In the genomic region with DNA sequence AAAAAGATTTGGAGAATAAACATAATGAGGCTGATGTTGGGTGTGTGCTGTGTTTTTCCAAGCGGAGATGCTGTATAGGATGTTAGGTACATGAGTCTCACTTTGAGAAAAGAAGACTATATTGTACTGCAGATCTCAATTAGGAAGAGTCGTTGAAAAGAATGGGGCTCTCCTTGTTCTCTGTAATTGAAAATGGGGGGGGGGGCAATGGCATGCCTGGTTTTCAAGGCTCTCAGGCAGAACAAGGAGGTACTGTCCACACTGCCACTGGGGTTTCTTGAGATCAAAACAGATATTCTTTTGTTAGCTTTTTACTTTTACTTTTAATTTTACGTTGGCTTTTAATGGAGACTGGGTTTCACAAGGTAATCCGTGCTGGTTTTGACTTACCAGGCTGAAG, we compare ENCODE assay signal across 23 mouse cellular contexts.
DNase-seq lines count a peak whose midpoint lies in the region; ATAC-seq lines count a peak whose summit lies in the region.
"Had no signal": no experiment of that assay in that cellular context is flagged by ENCODE, and none has a peak within 500 bp of the region (broad histone marks: within the 10 kb centered on the region; RNA-seq: fewer than 3 reads in every experiment).

No protein-coding gene starts in this region.

- DNase-seq in forebrain, embryonic 14.5 days (ENCODE audit: low spot score): no peak
- no peak for DNase-seq in right cerebral cortex, postnatal 14 days
- DNase-seq: adrenal gland, postnatal 36 days; cerebellum, adult 9-10 months; gastrocnemius, postnatal 14 days; heart, adult 18-20 months; heart, postnatal 14 days; kidney, adult 18-20 months; left cerebral cortex, postnatal 4 days; lung, embryonic 14.5 days had no signal

- no peak overlapping the region for H3K4me3 ChIP-seq in forebrain, embryonic 12.5 days (replicated peaks)
- H3K4me3 ChIP-seq in forebrain, embryonic 14.5 days (ENCODE audit: low read depth, low read length): no peak overlapping the region
- H3K4me3 ChIP-seq in midbrain, embryonic 13.5 days (replicated peaks): no peak overlapping the region
- H3K4me3 ChIP-seq in midbrain, embryonic 16.5 days (ENCODE audit: low read depth, low read length): no peak overlapping the region
- H3K4me3 ChIP-seq in hindbrain, embryonic 15.5 days: no peak overlapping the region
- no peak overlapping the region for H3K4me3 ChIP-seq in neural tube, embryonic 15.5 days (replicated peaks)
- H3K4me3 ChIP-seq: embryonic facial prominence, embryonic 15.5 days; heart, embryonic 13.5 days; limb, embryonic 15.5 days; megakaryocyte, embryonic 14.5 days had no signal

- 0 out of 2 replicates have a peak overlapping the region, but pooled peaks have one; percentile 0 for H3K4me2 ChIP-seq in forebrain, embryonic 12.5 days
- no peak overlapping the region for H3K4me2 ChIP-seq in forebrain, embryonic 14.5 days (ENCODE audit: low read length)
- H3K4me2 ChIP-seq in midbrain, embryonic 13.5 days (replicated peaks): no peak overlapping the region
- H3K4me2 ChIP-seq in midbrain, embryonic 16.5 days (ENCODE audit: low read length): no peak overlapping the region
- no peak overlapping the region for H3K4me2 ChIP-seq in hindbrain, embryonic 15.5 days
- no peak overlapping the region for H3K4me2 ChIP-seq in neural tube, embryonic 15.5 days
- H3K4me2 ChIP-seq: embryonic facial prominence, embryonic 15.5 days; heart, embryonic 13.5 days; limb, embryonic 15.5 days; lung, embryonic 14.5 days had no signal

- ATAC-seq in forebrain, embryonic 12.5 days (ENCODE audit: low FRiP score): peak; percentile 41; the same call in 1 of the 2 replicates
- no peak for ATAC-seq in forebrain, embryonic 14.5 days
- no peak for ATAC-seq in midbrain, embryonic 13.5 days
- ATAC-seq in midbrain, embryonic 16.5 days: no peak
- no peak for ATAC-seq in hindbrain, embryonic 15.5 days (ENCODE audit: low FRiP score, low read depth)
- ATAC-seq in neural tube, embryonic 15.5 days (ENCODE audit: low FRiP score): no peak
- ATAC-seq: CD4-positive, CD25-positive, alpha-beta regulatory T cell, adult 4 months; inflammation-experienced regulatory T-cells, adult 6 months had no signal

- H3K27ac ChIP-seq in forebrain, embryonic 12.5 days: peak overlapping the region; percentile 43
- no peak overlapping the region for H3K27ac ChIP-seq in forebrain, embryonic 14.5 days (ENCODE audit: low read depth, low read length)
- peak overlapping the region; percentile 72 for H3K27ac ChIP-seq in midbrain, embryonic 13.5 days
- no peak overlapping the region; the same call in 1 of the 2 replicates for H3K27ac ChIP-seq in midbrain, embryonic 16.5 days (ENCODE audit: low read length)
- peak overlapping the region; percentile 25; the same call in 1 of the 2 replicates for H3K27ac ChIP-seq in hindbrain, embryonic 15.5 days (replicated peaks)
- H3K27ac ChIP-seq in neural tube, embryonic 15.5 days (replicated peaks): peak overlapping the region; percentile 51; the same call in 1 of the 2 replicates
- H3K27ac ChIP-seq: embryonic facial prominence, embryonic 15.5 days; heart, embryonic 13.5 days; kidney, postnatal 0 days; limb, embryonic 15.5 days; liver, embryonic 14.5 days had no signal

- no peaks in the 10 kb centered on the region for H3K27me3 ChIP-seq in forebrain, embryonic 12.5 days
- no peaks in the 10 kb centered on the region for H3K27me3 ChIP-seq in forebrain, embryonic 14.5 days (replicated peaks; ENCODE audit: control insufficient read depth, insufficient read depth, low read length)
- H3K27me3 ChIP-seq in midbrain, embryonic 13.5 days: no peaks in the 10 kb centered on the region
- H3K27me3 ChIP-seq in midbrain, embryonic 16.5 days (ENCODE audit: control insufficient read depth, insufficient read depth, low read depth, low read length): no peaks in the 10 kb centered on the region
- H3K27me3 ChIP-seq in hindbrain, embryonic 15.5 days: no peaks in the 10 kb centered on the region
- H3K27me3 ChIP-seq in neural tube, embryonic 15.5 days (replicated peaks): no peaks in the 10 kb centered on the region
- H3K27me3 ChIP-seq: embryonic facial prominence, embryonic 15.5 days; heart, embryonic 13.5 days; limb, embryonic 15.5 days; megakaryocyte, embryonic 14.5 days had no signal

- no peak overlapping the region for H3K9ac ChIP-seq in forebrain, embryonic 12.5 days
- no peak overlapping the region for H3K9ac ChIP-seq in forebrain, embryonic 14.5 days (ENCODE audit: low read length)
- no peak overlapping the region for H3K9ac ChIP-seq in midbrain, embryonic 13.5 days (replicated peaks)
- no peak overlapping the region for H3K9ac ChIP-seq in midbrain, embryonic 16.5 days (ENCODE audit: low read depth, low read length)
- H3K9ac ChIP-seq in hindbrain, embryonic 15.5 days: no peak overlapping the region
- no peak overlapping the region for H3K9ac ChIP-seq in neural tube, embryonic 15.5 days (replicated peaks)
- H3K9ac ChIP-seq: embryonic facial prominence, embryonic 15.5 days; heart, embryonic 13.5 days; limb, embryonic 15.5 days; liver, embryonic 14.5 days; lung, embryonic 14.5 days had no signal

- H3K36me3 ChIP-seq in forebrain, embryonic 12.5 days (replicated peaks): no peaks in the 10 kb centered on the region
- no peaks in the 10 kb centered on the region for H3K36me3 ChIP-seq in forebrain, embryonic 14.5 days (ENCODE audit: control insufficient read depth, insufficient read depth, low read length)
- no peaks in the 10 kb centered on the region for H3K36me3 ChIP-seq in midbrain, embryonic 13.5 days
- H3K36me3 ChIP-seq in midbrain, embryonic 16.5 days (ENCODE audit: control insufficient read depth, insufficient read depth, low read length): no peaks in the 10 kb centered on the region
- no peaks in the 10 kb centered on the region for H3K36me3 ChIP-seq in hindbrain, embryonic 15.5 days
- H3K36me3 ChIP-seq in neural tube, embryonic 15.5 days: no peaks in the 10 kb centered on the region
- H3K36me3 ChIP-seq: embryonic facial prominence, embryonic 15.5 days; heart, embryonic 13.5 days; limb, embryonic 15.5 days had no signal

- H3K9me3 ChIP-seq in forebrain, embryonic 12.5 days: no peaks in the 10 kb centered on the region
- H3K9me3 ChIP-seq in forebrain, embryonic 14.5 days (replicated peaks; ENCODE audit: control insufficient read depth, low read length): no peaks in the 10 kb centered on the region
- H3K9me3 ChIP-seq in midbrain, embryonic 13.5 days: no peaks in the 10 kb centered on the region
- no peaks in the 10 kb centered on the region for H3K9me3 ChIP-seq in midbrain, embryonic 16.5 days (replicated peaks; ENCODE audit: control insufficient read depth, low read length, poor library complexity, severe bottlenecking)
- no peaks in the 10 kb centered on the region for H3K9me3 ChIP-seq in hindbrain, embryonic 15.5 days
- H3K9me3 ChIP-seq in neural tube, embryonic 15.5 days (replicated peaks): no peaks in the 10 kb centered on the region
- H3K9me3 ChIP-seq: embryonic facial prominence, embryonic 15.5 days; heart, embryonic 13.5 days; limb, embryonic 15.5 days; megakaryocyte, embryonic 14.5 days had no signal

- 34% methylated on average over 4 of the region's 4 CpGs for WGBS in forebrain, embryonic 12.5 days
- 11% methylated on average over 4 of the region's 4 CpGs for WGBS in forebrain, embryonic 14.5 days
- WGBS in midbrain, embryonic 13.5 days: 41% methylated on average over 4 of the region's 4 CpGs
- 53% methylated on average over 4 of the region's 4 CpGs for WGBS in midbrain, embryonic 16.5 days
- WGBS in hindbrain, embryonic 15.5 days: 50% methylated on average over 4 of the region's 4 CpGs
- WGBS in neural tube, embryonic 15.5 days: 55% methylated on average over 4 of the region's 4 CpGs

- peaks cover 7% of the 10 kb centered on the region for H3K4me1 ChIP-seq in forebrain, embryonic 12.5 days
- H3K4me1 ChIP-seq in forebrain, embryonic 14.5 days (ENCODE audit: control insufficient read depth, insufficient read depth, low read length): no peaks in the 10 kb centered on the region
- H3K4me1 ChIP-seq in midbrain, embryonic 13.5 days (replicated peaks): peaks cover 22% of the 10 kb centered on the region
- H3K4me1 ChIP-seq in midbrain, embryonic 16.5 days (ENCODE audit: control insufficient read depth, insufficient read depth, low read length): peaks cover 8% of the 10 kb centered on the region
- H3K4me1 ChIP-seq in hindbrain, embryonic 15.5 days (replicated peaks): peaks cover 13% of the 10 kb centered on the region; the same call in 1 of the 2 replicates
- peaks cover 4% of the 10 kb centered on the region; the same call in 1 of the 2 replicates for H3K4me1 ChIP-seq in neural tube, embryonic 15.5 days
- H3K4me1 ChIP-seq: embryonic facial prominence, embryonic 15.5 days; limb, embryonic 15.5 days; megakaryocyte, embryonic 14.5 days had no signal

Comparison
In these comparisons a context has a peak if more than half of its experiments do, and no peak if none do; other contexts are left out.
1. H3K27ac ChIP-seq: peak in forebrain, embryonic 12.5 days (single experiment), midbrain, embryonic 13.5 days (single experiment), hindbrain, embryonic 15.5 days (single experiment) and neural tube, embryonic 15.5 days (single experiment); none in forebrain, embryonic 14.5 days (single experiment) and midbrain, embryonic 16.5 days (single experiment).